Mouse (Mus musculus): ENCODE data around the gene Ulk4.
A peak's percentile ranks its signal among the peaks of the same experiment; 100 is the strongest.

The Ulk4 gene

GRCm38 (mm10) chr9:121250854-121251253 lies 26.1 kb downstream of the Ulk4 start:
- DNase-seq (ENCODE audit: low spot score in 2 of 2): peak; percentile 15

DNA sequence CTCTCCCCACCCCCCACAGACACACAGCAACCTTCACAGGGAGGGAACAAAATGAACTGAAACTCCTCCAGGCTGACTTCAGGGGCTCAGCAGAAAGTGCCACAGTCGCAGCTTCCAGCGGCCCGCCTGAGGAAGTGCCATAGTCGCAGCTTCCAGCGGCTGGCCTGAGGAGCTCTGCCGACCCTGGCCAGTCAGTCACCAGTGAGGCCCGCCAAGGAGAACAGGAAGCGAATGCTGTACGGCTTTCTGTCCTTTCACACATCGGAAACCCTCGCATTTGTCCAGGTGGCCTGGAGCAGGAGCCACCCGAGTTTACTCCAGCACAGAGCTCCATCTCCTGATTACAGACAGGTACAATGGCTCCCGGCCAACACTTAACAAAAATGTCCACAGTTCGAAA lies 27.2 kb downstream of the Ulk4 start:
- DNase-seq (ENCODE audit: low spot score in 2 of 2): peak; percentile 56 to 57

DNA sequence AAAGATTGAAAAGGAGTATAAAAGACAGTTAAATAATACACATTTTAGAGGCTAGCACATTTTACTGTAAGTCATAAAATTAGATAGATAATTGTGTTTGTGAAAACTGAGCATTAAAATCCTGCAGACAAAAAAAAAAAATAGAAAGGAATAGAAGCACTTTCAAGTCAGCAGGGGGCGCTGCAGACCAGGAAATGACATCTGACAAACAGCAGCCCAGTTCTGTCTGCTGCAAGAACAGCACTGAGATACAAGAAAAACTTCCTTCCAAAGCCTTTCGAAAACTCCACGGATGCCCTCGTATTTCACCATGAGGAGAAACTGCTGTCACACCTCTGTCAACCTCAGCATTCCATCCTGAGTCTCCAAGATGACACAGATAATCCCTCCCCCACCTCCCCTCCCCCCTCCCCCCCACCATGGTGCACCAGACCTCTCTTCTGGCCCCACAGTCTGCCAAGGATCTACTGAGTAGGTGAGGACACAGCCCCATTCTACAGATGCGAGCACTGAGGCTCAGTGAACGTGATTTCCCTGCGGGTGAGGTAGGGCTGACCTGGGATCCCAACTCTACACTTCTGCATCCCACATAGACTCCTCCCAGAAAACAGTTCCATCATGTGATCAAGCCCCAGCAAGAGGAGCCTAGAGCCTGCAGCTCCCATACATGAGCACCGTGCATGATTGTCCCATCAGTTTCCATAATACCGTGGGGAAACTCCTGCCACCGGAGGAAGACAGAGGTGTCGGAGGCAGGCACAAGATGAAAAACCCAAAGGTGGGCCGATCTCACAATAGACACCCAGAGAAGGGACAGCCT lies 28.8 kb downstream of the Ulk4 start:
- peak; percentile 81 to 92 for DNase-seq (ENCODE audit: low spot score in 2 of 2)

DNA sequence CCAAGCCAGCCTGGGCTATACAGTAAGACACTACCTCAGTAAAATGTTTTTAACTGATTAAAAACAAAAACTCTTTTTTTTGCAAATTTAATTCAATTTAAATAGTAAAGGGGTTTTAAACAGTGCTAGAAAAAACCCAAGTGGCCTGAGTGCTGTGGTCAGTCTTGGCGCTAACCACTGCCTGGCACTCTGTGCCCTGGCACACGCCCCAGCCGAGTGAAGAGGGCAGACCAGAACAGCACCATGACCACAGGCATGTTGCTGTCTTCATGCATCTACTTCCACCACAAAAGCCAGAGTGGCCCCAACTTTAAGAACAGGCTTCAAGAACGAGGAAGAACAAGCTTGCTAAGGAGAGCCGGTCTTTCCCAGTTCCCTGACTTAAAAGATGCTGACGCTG lies 29.9 kb downstream of the Ulk4 start:
- no peak for DNase-seq (ENCODE audit: low spot score in 2 of 2)

- DNase-seq (ENCODE audit: low spot score in 2 of 2): peak in 1 of 2 experiments; percentile 18
These were observed 34.7 kb downstream of the Ulk4 start for GRCm38 (mm10) chr9:121242331-121242730.

DNA sequence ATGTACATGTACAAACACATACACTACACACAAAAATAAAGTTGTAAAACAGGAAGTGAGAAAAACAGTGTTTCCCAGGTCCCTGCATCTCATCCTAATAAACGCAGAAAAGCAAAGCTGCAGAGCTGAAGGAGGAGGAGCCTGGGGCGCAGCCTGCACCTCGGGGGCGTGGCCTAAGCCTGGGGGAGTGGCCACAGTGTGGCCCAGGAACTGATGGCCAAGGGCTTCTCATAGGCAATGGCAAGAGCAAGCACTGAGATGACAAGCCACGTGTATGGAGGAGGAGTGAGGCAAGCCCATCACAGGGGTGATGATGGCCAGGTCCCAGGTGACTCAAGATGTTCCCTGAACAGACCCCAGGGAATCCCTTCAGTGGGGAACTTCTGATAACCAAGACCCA lies 35.2 kb downstream of the Ulk4 start:
- peak; percentile 22 for DNase-seq (ENCODE audit: low spot score in 2 of 2)

- DNase-seq (ENCODE audit: low spot score in 2 of 2): peak; percentile 13 to 17
These were observed 35.6 kb downstream of the Ulk4 start for GRCm38 (mm10) chr9:121241366-121241765.

DNA sequence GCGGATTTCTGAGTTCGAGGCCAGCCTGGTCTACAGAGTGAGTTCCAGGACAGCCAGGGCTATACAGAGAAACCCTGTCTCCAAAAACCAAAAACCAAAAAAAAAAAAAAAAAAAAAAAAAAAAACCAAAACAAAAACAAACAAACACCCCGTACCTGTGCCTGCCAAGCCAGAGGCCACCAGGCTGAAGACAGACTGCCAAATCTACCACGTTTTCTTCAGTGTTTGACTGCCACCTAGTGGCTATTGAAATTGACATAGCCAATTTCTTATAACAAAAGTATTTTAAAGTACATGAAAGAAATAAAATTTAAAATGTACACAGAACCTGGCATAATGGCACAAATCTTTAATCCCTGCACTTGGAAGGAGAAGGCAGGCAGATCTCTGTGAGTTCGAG lies 36.8 kb downstream of the Ulk4 start:
- peak; percentile 55 to 57 for DNase-seq (ENCODE audit: low spot score in 2 of 2)

GRCm38 (mm10) chr9:121239571-121239970 lies 37.4 kb downstream of the Ulk4 start:
- DNase-seq (ENCODE audit: low spot score in 2 of 2): peak; percentile 11 to 17

DNA sequence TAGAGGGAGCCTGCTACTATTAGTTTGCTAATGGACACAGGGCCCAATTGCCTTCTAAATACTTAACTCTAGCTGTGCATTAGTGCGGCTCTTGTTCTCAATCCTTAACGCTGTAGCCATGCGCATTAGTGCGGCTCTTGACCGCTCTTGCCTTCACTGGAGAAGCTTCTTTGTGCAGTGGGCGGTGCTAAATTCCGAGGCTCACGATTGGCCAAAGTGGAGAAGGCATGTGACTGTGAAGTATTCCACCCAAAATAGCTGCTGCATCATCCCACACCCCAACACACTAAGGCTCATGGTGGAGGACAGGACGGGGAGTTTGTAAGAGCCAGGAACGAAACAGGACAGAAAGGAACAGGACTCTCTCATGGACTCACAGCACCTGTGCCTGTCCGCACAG lies 58.4 kb downstream of the Ulk4 start:
- peak in 1 of 2 experiments; percentile 16 for DNase-seq (ENCODE audit: low spot score in 2 of 2)

- DNase-seq (ENCODE audit: low spot score in 2 of 2): peak in 1 of 2 experiments; percentile 17
These were observed 58.8 kb downstream of the Ulk4 start for GRCm38 (mm10) chr9:121218230-121218629.

DNA sequence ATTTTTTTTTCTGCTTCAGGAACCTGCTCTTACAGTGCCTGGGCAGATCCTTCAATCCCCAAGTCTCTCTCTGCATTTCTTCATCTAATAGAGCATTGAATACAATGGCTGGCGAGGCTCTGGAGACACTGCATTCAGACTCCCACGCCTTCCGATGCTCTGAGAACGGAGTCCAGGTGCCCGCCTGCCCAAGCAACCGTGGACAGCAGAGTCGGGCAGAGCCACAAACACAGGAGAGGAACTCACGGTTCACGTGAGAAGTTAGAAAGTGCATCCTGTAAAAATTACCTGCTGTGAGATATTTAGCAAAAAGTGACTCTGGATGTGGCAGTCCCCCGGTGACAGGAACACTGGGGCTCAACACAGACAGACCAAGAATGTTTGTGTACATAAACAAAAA lies 59.3 kb downstream of the Ulk4 start:
- no peak for DNase-seq (ENCODE audit: low spot score in 2 of 2)

DNA sequence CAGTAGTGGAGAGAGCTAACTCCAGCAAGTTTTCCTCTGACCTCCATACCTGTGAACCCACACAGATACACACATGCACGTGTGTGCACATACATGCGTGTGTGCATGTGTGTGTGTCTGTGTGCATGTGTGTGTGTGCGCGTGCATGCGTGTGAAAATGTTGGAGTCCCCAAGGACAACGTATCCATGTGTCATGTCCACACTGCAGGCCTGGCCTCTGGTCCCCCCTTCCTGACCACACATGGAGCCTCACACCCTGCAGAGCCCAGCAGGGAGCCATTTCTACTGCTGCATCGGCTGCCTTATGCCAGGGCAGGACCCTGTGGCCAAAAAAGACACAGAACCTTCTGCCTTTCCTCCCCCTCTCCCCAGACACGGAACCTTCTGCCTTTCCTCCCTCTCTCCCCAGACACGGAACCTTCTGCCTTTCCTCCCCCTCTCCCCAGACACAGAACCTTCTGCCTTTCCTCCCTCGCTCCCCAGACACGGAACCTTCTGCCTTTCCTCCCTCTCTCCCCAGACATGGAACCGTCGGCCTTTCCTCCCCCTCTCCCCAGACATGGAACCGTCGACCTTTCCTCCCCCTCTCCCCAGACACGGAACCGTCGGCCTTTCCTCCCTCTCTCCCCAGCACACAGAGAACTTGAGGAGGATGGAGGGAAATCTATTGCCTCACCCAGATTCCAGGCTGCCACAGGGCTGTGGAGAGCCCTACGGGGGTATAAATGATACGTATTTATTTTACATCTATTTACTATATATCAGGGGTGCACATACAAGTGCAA lies 60.3 kb downstream of the Ulk4 start:
- DNase-seq (ENCODE audit: low spot score in 2 of 2): no peak

DNA sequence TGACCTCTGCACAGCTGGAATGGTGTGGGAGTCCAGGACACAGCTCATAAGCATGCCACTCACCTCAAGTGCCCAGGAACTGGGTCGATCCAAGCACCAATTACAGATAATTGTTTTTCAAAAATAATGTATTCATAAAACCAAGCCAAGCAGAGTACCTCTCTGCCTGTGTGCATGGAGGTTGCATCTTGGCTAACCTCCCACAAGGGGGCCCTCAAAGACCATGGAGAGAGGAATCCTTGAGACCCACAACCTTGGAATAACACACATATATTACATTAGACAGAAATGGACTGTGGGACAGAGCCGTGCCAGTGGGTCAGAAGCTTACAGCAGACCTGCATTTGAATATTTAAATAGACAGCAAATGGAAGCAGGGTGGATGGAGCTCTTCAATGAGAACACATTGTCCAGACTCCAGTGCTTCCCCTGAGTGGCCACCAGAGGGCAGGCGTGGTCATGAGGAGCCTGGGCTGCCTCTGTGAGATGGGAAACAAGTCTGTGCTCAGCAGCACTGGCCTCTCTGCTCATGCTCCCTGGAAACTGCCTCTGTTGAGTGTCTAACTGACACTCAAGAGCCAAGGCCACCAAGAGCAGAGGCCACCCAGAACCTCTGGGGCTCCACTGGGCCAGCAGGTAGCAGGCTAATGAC lies 61.5 kb downstream of the Ulk4 start:
- DNase-seq (ENCODE audit: low spot score in 2 of 2): peak; percentile 62 to 79

GRCm38 (mm10) chr9:121212322-121212721 lies 64.7 kb downstream of the Ulk4 start:
- DNase-seq (ENCODE audit: low spot score in 2 of 2): no peak

- DNase-seq (ENCODE audit: low spot score in 2 of 2): peak in 1 of 2 experiments; percentile 10
These were observed 72.0 kb downstream of the Ulk4 start for GRCm38 (mm10) chr9:121205046-121205445.

DNA sequence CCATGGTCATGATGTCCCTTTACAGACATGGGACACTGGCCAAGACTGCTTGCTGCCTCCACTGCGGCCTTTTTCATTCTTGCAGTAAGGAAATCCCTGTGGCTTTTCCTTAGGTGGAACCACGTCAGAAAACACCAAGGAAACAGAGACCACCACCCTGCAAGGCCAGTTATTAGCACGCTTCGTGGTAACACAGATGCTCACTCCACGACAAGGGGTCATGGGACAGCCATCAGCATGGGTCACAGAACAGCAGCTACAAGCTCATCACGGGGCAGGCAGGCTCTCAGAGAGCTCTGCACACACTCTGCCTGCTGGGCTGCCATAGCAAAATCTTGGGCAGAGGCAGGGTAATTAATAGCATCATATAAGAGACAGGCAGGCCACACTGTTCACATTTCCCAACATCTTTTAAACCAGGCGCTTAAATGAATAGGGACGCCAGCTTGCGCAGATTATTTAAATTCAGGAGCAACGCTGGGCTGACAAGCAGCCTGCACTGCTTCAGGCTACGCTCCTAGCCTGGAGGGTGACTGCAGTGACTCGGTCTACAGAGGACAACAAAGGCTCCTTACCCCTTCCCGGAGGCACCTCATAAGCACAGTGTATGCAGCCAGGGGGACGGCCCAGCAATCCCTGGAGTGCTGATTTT lies 72.7 kb downstream of the Ulk4 start:
- peak in 1 of 2 experiments; percentile 16 for DNase-seq (ENCODE audit: low spot score in 2 of 2)

- DNase-seq (ENCODE audit: low spot score in 2 of 2): no peak
These were observed 73.3 kb downstream of the Ulk4 start for GRCm38 (mm10) chr9:121203686-121204085.

GRCm38 (mm10) chr9:121199146-121199685 lies 77.8 kb downstream of the Ulk4 start:
- DNase-seq (ENCODE audit: low spot score in 2 of 2): peak; percentile 5 to 8

DNA sequence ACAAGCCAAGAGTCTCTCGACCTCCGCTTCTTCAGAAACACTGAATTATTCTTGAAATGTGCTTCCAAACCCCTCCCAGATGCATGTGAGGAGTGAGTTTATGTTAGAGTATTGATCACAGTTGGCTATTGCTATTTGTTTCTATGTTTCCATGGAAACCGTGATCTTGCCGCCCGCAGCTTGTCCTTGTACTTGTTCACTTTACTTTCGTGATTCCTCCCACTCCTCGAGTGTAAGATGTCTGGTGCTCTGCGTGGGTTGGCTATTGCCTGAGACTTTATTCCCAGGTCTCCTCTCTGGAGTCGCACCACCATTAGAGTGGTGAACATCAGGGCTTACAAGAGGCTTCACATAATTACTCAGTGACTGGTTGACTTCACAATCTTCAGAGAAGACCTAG lies 80.5 kb downstream of the Ulk4 start:
- DNase-seq (ENCODE audit: low spot score in 2 of 2): peak in 1 of 2 experiments; percentile 8

DNA sequence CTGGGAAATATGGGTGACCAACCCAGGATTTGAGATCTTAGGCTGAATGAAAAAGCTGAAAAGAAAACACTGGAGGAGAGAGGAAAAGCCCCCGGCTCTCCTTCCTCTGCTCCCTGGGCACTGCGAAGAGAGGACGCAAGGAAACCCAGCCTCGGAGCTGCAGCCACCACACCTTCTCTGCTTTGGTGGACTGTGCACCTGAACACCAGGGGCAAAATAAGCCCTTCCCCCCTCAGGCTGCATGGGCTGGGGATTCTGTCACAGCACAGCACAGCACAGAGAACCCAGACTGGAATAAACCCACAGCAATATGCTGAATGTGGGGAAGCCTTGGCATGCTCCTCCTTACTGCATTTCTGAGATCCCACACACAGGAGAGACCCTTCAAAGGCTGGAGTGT lies 81.9 kb downstream of the Ulk4 start:
- peak in 1 of 2 experiments; percentile 13 for DNase-seq (ENCODE audit: low spot score in 2 of 2)

Measured in right cerebral cortex, postnatal 10 days (tissue).